Mouse (Mus musculus) myocyte (in vitro differentiated cells): ENCODE measurements at regions not wholly inside any gene's neighbourhood (a gene's known extent, or its start where the extent isn't known, plus 50 kb on each side); places are given as distances from the start of the nearest gene placed in this dataset.

Source experiments
- MYOD1 ChIP-seq, 3 experiments: IDR thresholded peaks; one replicate each; pipeline ENCODE4 v1.6.1; 2011; ENCODE audit warnings: control low read depth in 2 of 3, low read depth in 2 of 3, mild to moderate bottlenecking in 2 of 3, moderate library complexity in 1 of 3; ENCODE audit not compliant: insufficient read length in 2 of 3, control insufficient read depth in 1 of 3
- POLR2A ChIP-seq: IDR thresholded peaks from one replicate; pipeline ENCODE4 v1.6.1; 2011; ENCODE audit warnings: low read depth, mild to moderate bottlenecking, control low read depth, moderate library complexity; ENCODE audit not compliant: insufficient read length
- POLR2AphosphoS2 ChIP-seq: IDR thresholded peaks from one replicate; pipeline ENCODE4 v1.6.1; 2011; ENCODE audit warnings: low read depth, control low read depth; ENCODE audit not compliant: insufficient read length
- REST ChIP-seq: IDR thresholded peaks from one replicate; pipeline ENCODE4 v1.6.1; 2011; ENCODE audit warnings: mild to moderate bottlenecking, control low read depth, moderate library complexity; ENCODE audit not compliant: insufficient read depth, insufficient read length

- TF ChIP-seq POLR2A, result no peak
- no peak for TF ChIP-seq MYOD1 (IDR thresholded peaks at IDR 0.05; ENCODE audit: control insufficient read depth in 1 of 3, insufficient read length in 2 of 3, low read depth in 2 of 3)
- no peak for TF ChIP-seq POLR2AphosphoS2
- no peak for TF ChIP-seq REST
These were observed 91.7 kb upstream of the Ptger4 start for GRCm38 (mm10) chr15:5335528-5336268.
